Mouse (Mus musculus) urinary bladder, postnatal 4 days (tissue): ENCODE data around the gene Tac4.

Source experiments
- DNase-seq, 2 experiments: peaks; one replicate each; pipeline ENCODE4 v3.0.0; 2021 to 2022; ENCODE audit warnings: low spot score in 2 of 2

Tac4 gene

DNA sequence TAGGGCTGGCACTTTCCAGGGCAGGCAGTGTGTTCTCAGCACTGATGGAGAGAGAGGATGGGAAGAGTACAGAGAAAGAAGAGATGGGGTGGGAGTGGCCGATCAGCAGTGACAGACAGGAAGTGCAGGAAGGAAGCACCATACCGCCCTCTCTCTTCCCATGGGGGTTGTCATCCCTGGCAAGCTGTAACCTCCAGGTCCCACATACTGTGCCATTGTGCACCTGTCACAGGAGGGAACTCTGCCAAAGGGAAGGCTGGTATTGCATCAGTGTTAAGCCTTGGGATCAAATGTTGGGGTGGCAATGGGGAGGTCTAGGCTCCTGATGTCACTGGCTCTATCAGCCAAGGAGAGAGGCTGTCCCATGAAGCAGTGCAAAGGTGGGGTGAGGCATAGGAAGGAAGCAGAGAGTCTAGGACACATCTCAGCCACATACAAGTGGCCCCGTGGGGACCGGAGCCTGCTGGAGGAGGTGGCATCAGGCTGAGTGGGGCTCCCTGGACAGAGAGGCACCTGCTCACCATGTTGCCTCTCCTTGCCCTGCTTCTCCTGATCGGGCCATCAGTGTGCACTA, at the start of gene Tac4:
Gene Tac4 (plus strand): TSS at position 352 of the 574 bp plus-strand sequence.
- DNase-seq, result no peak

GRCm38 (mm10) chr11:95213607-95214006, 47.7 kb upstream of the Tac4 start:
- no peak for DNase-seq

- no peak for DNase-seq
These were observed 47.0 kb upstream of the Tac4 start for GRCm38 (mm10) chr11:95214305-95214704.

DNA sequence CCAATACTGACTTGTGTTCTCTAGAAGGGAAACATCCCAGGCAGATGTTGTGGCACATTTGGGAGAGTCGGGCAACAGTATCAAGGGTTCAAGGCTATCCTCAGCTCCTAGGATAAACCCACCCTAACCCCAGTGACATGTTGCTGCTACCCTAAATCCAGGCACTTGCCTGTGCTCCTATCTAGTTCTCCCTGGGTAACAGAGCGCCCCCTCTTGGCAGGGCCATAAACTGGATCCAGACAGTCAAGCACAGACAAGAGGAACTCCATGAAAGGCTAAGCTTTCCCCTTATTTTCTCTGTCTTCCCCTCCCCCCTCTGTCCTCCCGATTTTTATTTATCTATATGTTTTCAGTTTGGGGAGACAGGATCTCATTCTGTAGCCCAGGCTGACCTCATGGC, 45.1 kb upstream of the Tac4 start:
- no peak for DNase-seq

GRCm38 (mm10) chr11:95219111-95219510, 42.2 kb upstream of the Tac4 start:
- DNase-seq, result no peak

GRCm38 (mm10) chr11:95223473-95223872, 37.9 kb upstream of the Tac4 start:
- DNase-seq, result no peak

DNA sequence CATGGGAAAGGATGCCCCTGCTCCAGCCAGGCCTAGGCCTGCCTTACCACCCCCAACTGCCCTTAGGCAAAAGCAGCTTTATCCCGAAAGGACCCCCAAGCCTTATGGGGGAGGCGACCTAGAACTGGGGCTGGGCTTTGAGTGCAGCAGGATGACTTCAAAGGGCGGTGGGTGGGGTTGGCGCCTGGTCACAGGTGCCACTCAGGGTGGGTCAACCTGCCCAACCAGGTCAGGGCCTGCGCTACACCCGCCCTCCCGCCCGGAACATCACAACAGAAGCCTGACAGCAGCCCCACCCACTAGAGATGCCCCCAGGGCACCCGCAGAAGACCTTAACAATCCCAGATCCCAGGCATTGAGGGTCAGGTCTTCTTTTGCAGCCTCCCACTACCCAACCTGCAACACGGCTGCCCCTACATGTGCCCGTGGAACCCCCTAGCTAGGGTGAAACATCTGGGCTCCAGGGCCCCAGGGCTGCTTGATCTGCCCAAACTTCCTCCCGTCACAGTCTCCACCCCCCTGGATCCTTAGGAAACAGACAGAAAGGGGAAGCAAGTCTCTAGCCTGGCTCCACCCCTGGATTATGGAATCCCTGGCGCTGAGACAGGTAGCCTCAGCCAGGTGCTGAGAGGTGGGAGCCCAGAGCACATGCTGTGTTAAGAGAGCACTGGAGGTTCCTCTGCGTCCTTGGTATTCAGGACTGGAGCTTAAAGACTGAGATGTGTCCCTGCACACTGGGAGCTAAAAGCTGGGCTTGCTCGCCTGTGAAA, 37.0 kb upstream of the Tac4 start:
- DNase-seq, result no peak

DNA sequence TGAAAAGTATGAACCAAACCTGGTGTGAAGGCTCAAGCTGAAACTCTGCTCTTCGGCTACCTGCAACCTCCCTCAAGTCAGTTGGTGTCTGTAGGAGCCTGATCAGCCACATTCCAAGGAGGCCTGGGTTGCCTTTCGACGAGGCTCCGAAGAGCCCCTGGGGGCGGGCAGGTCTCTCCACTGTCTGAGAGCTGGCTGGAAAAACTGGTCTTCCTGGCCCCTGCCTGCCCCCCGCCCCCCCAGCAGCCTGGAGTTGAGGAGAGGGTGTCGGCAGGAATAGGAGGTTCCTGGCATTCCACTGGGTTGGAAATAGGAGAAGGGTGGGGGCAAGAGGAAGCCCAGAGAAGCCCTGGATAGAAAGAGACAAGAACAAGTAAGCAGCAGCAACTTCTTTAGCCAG, 35.9 kb upstream of the Tac4 start:
- no peak for DNase-seq

- no peak for DNase-seq
These were observed 33.9 kb upstream of the Tac4 start for GRCm38 (mm10) chr11:95227467-95227866.

GRCm38 (mm10) chr11:95231688-95232328, 29.5 kb upstream of the Tac4 start:
- peak; percentile 58 to 79 for DNase-seq

GRCm38 (mm10) chr11:95232329-95232696, 29.0 kb upstream of the Tac4 start:
- no peak for DNase-seq

- no peak for DNase-seq
These were observed 22.9 kb upstream of the Tac4 start for GRCm38 (mm10) chr11:95238477-95238876.

GRCm38 (mm10) chr11:95242653-95243052, 18.7 kb upstream of the Tac4 start:
- DNase-seq, result no peak

DNA sequence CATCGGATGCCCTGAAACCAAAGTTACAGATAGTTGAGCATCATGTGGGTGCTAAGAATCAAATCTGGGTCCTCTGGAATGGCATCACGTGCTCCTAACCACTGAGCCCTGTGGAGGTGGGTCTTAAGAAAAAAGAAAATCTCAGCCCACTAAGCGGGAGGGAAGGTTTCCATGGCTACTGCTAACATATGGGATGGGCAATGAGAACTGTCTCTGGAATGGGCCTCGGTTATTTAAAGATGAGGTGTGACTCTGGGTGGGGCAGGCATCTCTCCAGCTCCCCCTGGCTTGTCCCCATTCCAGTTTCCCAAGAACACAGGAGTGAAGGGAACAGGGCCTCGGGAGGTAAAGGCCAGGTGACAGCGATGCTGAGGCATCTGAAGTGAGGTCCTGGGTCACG, 15.9 kb upstream of the Tac4 start:
- no peak for DNase-seq

DNA sequence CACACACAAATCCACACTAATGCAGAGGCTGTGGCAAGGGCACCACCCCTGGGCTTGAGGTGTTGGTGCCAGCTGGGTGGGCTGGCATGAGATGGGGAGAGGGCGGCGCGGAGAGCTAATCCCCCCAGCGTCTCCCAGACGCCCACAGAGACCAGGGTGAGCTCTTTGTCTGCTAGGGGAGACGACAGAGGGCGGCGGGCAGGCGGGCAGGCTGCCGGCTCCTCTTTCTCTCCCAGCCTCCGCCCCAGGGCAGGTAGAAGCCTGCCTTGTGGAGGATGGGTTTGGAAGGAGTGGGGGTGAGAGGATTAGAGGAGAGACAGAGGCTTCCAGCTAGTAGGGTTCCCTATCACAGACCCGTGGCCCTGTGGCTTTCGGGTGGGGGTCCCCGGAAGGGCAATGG, 14.3 kb upstream of the Tac4 start:
- DNase-seq, result no peak

DNA sequence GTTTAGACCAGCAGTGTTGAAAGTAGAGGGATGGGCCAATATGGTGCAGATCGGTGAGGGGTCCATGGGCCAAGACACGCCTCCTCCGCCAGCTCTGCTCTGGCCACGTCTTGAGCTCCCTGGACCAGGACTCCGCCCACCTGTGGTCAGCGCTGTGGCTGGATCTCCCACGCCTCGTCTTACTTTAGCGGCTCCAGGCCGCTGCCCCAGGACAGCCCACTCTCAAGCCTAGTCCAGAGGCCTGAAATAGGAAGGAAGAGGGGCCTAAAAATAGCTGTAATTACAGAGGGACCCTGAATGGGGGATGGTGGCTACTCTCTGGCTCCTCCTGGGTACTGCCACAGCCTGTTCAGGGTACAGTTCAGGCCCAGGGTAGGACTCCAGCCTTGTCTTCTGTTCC, 11.2 kb upstream of the Tac4 start:
- DNase-seq, result no peak

DNA sequence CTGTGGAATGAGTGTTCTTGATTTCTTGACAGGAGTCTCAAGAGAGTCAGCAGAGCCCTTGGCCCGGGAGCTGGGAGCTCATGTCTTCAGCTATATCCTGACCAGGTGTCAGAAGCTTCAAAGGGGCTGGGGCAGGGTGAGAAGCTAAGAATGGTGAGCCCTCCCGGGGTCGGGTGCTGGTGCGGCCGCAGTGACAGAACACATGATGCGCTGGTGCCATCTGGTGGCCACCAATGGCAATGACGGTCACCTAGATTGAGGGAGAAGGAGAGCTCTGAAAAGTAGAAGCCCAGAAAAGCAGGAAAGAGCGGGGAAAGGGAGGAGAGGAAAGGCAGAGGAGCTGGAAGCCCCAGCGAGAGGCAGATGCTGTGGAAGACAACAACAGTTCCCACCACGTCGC, 10.0 kb upstream of the Tac4 start:
- peak; percentile 63 to 83 for DNase-seq

- DNase-seq, result no peak
These were observed 9.2 kb upstream of the Tac4 start for GRCm38 (mm10) chr11:95252104-95252503.

- DNase-seq, result no peak
These were observed 7.2 kb upstream of the Tac4 start for GRCm38 (mm10) chr11:95254165-95254564.

DNA sequence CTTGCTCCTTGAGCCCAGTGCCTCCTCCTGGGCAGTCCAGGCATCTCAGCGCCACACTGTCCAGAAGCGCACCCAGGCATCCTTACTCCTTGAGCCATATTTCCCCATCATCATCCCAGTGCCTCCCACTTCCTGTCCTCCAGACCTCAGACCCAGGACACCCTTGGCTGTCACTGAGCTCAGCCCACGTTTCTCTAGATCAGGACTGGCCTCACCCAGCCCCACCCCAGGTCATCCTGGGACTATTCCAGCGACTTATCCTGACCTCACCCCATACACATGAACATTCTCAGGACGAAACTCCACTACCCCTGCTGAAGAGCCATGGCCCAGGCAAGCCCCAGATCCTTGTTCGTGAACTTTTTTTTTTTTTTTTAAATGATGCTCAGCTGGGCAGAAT, 5.6 kb upstream of the Tac4 start:
- no peak for DNase-seq

GRCm38 (mm10) chr11:95257930-95258329, 3.4 kb upstream of the Tac4 start:
- DNase-seq, result no peak

DNA sequence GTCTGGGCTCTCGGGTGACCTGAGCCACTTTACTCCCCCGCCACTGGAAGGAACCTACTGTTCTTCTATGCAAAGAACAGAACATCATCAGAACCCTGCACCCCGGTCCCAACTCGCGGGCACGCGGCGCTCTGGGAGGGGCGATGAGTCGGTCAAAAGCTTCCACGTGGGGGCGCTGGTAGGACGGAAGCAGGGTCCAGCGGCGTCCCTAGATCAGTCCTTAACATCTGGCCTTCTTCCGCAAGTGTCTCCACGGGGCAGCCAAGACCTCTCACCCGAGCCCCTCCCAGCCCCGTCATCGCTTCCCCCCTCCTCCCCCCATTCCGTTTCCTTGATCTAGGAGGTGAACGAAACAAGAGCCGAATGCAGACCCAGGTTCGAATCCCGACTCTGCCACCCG, 2.8 kb upstream of the Tac4 start:
- DNase-seq, result peak; percentile 76 to 91
